Mouse (Mus musculus): ENCODE measurements around the gene Snx13.

DNA sequence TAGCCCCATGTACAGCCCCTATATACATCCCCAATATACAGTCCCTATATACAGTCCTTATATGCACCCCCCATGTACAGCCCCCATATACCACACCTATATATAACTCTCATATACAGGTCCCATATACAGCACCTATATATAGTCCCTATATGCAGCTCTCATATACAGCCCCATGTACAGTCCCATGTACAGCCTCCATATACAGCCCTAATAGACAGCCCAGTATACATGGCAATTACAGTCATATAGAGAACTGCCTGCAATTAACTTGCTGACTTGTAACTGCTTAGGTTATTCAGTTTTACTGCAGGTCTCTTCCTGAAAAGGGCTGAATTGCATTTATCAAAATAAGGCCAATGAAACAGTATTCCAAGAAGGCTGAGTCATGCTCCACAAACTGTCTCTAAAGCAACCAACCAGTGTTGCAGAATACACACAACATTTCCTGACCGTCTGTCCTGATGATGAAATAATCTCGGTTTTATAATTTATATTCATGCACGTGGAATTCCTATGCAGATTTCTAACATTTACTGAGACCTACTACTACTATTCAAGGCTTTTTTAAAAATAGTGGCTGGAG lies 49.3 kb upstream of the Snx13 start:
- TF ChIP-seq CTCF (IDR thresholded peaks at IDR 0.05; ENCODE audit: low read depth) (no peak), EP300 (IDR thresholded peaks at IDR 0.05; ENCODE audit: low read depth) (no peak)
